Mouse (Mus musculus) megakaryocyte-erythroid progenitor cell, adult 5-6 weeks (primary cell): ENCODE measurements around the gene Cep152. TPM values are rescaled to one million over a fixed set of nuclear protein-coding genes. Genes with fewer than 3 reads are reported as not detected.

Source experiments
- ATAC-seq: replicated peaks from 2 replicates; pipeline ENCODE4 v1.8.0; 2016; ENCODE audit warnings: mild to moderate bottlenecking, inconsistent platforms; ENCODE audit not compliant: severe bottlenecking, poor library complexity, low FRiP score, low TSS enrichment
- total RNA-seq, 2 experiments: library from RNA; stranded (forward) in 1 of 2; stranded (reverse) in 1 of 2; fragments of 200-1000, 215-1000 nt in 1 of 2; fragments of >200 nt in 1 of 2; fragmentation: Nextera tagmentation in 1 of 2; gene quantifications; 2 replicates each; pipeline ENCODE4 v1.2.3; 2014 to 2017

The Cep152 gene
- total RNA-seq, 2 experiments from 2014 or later, result 14.4 to 21.0 TPM

DNA sequence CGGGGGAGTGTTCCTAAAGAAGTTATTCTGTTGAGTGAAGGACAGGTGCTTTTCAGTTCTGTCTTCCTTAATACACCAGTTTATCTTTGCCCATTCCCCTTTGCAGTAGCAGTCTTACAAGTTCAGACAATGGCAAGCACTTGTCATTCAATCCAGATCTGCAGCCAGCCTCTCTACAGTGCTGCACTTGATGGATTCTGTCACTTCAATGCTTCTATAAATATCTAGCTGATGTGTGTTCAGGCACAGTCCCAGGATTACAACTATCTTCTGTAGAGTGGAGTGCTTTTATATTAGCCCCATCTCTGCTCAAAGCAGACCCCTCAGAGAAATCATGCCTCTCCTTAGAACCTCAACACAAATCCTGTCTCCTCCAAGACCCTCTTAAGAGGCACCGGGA, 5.1 kb upstream of the Cep152 start:
- ATAC-seq, result no peak

DNA sequence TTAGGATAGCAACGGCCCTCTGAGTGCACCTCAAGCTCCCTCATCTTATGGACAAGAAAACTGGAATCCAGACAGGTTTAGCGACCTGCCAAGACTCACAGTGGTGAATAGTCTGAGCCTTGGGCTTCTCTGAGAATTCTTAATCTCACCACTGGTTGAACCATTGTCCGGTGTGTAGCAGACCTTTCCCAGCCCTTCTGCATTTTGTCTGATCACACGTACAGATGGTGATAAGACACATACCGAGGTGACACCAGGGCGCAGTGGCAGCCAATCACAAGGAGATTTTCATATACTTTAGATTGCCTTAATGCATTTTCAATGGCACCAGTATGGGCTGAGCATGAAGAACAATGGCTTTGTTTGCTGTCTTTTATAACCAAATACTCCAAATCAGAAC, 3.6 kb upstream of the Cep152 start:
- no peak for ATAC-seq

DNA sequence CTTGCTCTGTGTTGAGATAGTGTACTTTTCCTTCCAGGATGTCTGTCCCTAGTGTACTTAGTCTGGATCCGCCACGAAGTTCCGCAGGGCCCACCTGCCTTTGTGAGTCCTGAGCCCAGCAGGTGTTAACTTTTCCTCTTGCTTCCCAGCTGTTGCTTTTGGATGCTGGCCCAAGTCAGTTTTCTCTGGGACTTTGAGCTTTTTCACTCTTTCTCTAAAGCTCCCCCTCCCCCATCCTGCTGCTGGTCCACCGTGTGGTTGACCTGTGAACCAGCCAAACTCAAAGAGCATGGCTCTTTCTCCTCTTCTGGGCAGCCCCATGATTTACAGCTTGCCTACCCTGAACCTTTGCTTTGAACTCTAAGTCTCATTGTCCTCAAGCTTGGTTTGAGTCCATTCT, 1.6 kb upstream of the Cep152 start:
- no peak for ATAC-seq

DNA sequence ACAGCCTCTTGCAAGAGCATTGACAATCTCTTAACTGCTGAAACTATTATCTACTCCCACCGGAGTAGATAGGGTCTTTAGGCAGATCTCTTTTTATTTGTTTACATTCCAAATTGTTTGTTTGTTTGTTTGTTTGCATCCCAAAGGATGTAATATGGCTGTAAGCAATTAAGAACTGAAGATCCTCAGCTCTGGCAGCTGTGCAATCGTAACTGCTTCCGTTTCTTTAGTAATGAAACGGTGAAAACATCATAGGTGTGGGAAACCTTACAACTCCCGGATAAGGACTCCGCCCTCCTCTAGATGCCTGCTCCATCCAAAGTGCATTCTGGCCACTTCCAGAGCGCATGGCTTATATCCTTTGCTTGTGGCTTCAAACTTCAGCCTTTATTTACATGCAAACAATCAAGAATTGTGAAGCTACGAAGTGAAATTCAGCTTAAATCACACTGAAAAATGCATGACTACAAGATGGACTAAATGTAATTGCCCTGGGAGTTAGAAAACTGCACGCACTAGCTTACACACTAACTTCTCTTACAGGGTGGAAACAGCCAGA, 707 bp downstream of the Cep152 start:
- ATAC-seq, result no peak

DNA sequence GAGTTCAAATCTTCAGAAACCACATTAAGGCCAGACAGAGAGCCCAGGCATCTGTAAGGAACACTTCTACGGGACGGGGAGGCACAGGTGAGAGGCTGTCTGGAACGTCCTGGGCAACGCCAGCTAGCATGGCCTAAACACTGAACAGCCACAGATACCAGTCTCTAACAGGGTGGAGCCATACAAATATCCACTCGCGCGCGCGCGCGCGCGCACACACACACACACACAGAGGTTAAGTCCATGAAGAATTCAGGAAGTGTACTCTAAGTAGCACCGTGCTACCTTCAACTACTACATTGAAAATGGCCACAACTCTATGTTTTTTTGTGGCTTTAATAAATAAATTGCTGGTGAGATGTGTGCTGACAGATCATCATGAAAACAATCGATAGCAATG, 1.7 kb downstream of the Cep152 start:
- peak; percentile 31; the same call in 1 of the 2 replicates for ATAC-seq

DNA sequence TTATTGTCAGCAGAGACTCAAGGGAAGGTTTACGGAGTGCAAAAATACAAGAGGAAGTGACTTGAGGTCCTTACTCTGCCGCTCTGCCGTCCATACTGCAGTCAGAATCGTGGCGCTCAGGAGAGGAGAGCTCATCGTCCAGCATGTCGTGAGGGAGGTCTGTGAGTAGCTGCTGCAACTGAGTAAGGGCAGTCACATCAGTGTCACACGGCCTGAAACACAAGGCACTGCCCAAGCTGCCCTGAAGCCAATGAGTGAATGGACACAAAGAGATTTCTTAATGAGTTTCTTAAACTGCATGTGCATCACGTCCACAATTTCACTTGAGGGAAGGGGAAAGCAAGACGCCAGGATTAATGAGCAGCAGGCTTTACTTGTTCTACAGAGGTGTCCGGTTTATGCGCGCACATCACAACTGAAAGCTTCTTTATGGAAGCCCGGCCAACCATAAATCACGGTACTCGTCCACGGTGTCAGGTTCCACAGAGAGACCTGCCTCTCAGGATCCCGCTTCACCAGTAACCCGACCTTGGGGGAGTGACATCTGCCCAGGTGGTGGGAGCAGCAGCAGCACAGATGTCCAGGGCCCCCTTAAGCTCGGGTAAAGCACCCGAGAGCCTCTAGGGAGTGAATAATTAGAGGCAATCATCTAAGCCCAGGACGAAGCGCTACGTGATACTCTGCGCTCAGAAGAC, 4.6 kb downstream of the Cep152 start:
- ATAC-seq, result no peak

DNA sequence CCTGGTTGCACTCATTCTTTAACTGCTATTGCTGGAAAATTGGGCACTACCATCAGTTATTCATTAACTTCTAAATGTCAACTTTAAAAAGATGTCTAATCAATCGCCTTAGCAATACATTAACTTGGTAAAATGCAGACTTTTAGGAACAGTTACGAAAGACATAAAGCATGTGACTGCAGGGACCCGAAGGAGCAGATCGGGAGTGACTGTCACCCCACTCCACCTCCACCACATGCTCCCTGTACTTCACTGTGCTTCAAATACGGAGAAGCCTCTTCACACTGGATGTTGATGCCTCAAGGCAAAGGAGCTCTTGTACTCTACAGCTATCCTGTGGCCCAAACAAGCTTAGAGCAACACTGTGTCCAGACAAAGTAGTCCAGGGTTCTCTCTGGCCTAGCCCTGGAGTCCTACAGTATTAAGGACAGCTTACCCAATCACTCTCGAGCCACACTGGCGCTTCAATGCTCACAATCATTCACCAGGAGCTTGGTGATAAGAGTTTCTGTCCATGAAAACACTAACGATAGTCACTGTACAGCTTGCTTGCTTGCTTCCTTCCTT, 9.0 kb downstream of the Cep152 start:
- ATAC-seq, result no peak

DNA sequence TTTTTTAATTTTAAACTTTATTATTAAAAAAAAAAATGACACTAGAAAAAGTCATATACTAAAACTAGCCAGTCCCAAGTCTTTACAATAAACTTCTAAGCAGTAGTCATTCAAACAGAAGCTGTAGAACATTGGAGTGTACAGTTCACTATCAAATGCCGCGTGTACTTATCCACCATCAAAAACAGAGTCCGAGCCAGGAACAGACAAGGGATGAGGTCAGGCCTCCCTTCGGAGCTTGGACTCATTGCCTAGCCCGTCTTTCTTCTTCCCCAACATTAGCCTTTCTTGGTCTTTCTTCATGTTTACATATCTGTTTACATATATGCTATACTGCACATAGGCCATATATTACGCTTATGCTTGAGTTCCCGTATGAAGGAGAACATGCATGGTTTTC, 9.5 kb downstream of the Cep152 start:
- no peak for ATAC-seq

DNA sequence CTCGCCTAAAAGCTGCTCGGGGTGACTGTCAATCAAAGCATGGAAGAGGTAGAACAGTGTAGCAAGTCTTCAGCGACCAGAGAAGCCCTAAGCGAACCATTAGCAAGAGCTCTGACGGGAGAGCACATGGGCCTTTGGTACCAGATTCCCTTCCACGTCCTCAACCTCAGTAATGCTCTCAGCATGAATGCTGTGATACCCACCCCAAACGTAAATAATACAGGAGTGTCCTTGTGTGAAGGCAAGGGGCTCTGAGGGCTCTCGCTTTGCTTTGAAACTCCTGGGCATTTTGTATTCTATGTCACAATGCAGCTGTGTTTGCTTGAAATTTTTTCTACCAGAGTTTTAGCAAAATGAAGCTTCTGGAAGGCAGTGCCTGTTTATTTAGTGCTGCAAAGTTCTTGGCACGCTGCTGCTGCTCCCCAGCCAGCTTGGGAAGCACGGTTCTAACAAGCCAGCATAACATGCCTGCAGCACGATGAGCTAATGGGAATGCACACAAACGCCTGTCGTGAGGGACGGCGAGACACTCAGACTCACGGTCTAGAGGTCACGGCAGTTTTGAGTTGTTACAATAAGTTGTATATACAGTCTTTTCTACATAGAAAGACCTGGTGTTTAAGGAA, 18.6 kb downstream of the Cep152 start:
- no peak for ATAC-seq

DNA sequence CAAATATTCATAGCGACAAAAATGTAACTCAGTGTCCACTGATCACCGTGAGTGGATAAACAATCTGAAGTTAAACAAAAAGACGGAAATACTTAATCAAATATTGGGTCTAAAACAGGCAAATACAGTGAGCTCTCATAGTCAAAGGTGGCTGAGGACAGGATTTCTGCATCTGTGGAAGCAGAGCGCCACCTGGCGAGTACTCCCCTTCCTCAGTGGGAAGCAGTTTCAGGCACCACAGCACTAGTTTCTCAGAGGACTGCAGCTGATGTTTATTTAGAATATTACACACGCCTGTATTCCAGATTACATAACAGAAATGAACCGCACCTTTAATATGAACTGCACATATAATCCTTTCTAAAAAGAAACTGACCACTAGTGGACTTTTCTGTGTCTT, 20.3 kb downstream of the Cep152 start:
- ATAC-seq, result 0 out of 2 replicates have a peak, but pooled peaks have one; percentile 39

DNA sequence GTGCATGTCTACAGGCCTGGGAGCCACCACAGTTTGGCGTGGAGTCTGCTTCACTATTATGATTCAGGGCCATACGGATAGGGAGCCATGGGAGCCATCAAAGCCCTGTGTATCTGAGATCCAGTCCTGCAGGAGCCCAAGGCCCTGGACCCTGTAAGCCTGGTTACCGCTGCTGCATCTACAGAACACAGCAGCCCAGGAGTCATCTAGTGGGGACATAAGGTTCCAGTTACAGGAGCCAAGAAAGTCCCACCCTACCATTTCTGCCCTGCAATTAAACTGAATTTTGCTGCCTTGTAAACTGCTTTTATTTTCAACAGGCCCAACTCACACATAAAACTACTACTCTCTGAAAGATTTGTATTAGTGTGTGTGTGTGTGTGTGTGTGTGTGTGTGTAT, 21.9 kb downstream of the Cep152 start:
- ATAC-seq, result no peak

DNA sequence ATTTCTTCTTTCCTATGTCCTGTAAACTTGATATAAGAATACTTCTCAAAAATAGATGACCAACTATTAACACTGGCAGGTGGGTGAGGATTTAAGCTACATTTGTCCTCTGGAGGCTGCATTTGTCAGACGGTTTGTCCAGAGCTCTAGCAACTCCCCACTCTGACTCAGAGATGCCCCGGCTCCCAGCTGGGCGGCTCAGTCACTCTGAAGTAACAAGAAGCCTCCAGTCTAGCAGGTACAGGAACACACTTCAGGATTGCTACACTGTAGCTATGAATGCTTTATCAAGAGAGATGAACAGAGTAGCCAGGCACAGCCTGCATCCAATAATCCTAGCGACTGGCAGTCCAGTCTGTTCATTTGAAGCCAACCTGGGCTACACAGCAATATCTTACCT, 26.0 kb downstream of the Cep152 start:
- no peak for ATAC-seq

DNA sequence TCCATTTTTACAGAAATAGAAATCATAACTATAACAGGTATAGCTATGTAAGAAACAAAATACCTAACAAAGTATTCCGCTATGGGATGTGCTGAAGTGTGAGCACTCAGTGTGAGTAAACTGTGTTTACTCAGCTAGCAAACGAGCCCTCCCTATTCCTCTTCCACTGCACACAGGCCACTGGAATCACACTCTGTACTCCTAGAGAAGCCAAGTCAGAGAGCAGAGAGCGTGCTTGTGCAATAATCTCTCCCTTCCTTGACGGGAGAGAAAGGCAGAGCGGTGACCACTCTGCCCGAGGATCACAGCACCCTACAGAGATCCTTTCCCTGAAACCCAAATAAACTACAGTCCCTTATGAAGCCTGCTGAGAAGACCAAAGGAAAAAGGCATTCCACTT, 26.7 kb downstream of the Cep152 start:
- no peak for ATAC-seq

DNA sequence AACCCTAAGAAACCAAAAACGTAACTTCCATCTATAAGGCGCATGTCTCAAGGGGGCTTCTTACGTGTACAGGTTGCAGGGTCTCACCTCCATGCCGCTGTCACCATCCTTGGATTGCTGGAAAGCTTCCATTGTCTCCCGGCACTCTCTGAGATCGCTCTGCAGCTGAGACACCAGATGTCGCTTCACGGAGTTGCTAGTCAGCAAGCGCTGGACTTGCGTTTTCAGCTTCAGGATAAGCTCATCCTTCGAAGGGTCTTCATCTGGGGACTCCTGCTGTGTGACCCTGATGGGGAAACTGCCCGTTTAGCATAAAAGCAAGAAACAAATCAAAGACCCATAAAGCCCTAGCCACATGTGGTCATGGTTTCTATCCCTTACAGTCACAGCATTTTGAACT, 30.1 kb downstream of the Cep152 start:
- ATAC-seq, result no peak

DNA sequence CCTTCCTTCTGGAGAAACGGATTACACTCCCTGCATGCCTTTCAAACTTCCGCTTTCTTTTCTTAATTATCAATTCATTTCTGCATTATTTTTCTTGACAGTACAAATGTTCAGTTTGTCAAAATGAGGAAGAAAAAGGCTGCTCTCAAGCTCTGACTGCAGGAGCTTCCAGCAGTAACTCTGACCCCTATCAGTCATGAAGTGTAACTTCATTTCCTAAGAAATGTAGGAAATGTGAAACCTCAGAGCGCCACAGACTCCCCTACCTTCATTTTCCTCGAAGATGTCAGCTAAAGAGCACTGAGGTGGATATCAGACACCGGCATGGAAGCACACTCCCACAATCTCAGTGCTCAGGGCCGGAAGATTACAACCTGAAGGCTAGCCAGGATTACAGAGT, 30.8 kb downstream of the Cep152 start:
- no peak for ATAC-seq

DNA sequence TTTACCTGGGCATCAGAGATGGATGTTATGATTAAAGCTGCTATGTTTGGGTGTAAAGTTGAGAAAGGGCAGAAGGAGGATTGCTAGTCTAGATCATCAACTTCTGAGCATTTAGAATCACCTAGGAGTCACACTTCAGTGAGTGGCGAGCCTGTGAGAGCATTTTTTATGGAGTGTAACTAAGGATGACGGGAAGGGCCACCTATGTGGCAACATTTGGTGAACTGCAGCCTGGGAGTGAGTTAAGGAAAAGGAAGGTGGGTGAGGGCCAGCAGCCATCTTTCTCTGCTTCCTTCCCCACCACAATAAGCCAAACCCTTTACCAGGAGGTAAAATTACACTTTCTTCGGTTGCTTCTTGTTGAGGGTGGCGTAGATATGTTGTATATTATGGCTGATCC, 33.0 kb downstream of the Cep152 start:
- no peak for ATAC-seq

DNA sequence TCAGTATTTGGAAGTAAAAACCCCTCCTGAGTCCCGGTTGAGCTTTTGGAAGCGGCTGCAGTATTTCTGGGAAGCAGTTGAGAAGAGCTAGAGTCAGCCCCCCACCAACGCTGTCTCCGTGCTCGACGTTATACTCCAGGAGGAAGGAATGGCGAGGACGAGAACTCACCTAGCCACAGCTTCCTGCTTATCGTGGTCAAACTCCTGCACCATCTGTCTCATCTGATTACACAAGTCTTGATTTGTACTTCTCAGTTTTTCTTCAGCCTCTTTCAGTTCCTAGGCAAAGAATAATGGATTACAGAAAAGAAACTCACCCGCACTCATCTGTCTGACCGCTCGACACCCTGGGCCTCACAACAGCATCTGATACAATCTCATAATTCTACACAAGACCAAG, 35.6 kb downstream of the Cep152 start:
- no peak for ATAC-seq

DNA sequence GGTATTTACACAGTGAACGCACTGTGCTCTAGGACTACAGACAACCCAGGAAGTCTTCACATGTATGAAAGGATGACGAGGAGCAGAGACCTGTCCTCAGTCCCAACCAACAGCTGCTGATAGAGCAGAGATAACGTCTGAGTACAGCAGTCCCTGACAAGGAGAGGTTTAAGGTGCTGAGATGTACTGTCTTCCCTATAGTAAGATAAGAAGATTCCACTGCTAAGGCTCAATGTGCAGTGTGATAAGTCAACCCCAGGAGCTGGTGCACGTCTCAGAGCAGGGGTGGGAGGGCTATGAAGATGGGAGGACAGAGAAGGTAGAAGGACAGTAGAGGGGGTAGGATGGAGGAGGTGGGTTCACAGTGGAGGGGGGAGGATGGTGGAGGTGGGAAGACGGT, 43.8 kb downstream of the Cep152 start:
- ATAC-seq, result peak; percentile 82

DNA sequence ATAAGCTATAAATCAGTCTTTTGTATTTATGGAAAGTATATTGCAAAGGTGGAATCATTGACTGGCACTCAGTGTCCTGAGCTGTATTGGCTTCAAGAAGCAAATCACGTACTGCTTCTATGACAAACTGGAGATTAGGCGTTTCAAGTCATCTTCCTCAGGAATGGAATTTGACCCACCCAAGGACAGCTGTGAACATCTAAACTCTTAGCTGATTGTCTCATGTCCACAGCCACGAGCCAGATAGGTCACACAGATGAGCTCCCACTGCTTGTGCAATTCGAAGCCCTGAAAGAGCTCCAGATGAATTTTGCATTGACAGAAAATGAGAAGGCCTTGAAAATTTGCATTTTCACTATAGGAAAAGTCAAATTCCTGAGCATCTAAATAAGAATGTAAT, 47.2 kb downstream of the Cep152 start:
- no peak for ATAC-seq

DNA sequence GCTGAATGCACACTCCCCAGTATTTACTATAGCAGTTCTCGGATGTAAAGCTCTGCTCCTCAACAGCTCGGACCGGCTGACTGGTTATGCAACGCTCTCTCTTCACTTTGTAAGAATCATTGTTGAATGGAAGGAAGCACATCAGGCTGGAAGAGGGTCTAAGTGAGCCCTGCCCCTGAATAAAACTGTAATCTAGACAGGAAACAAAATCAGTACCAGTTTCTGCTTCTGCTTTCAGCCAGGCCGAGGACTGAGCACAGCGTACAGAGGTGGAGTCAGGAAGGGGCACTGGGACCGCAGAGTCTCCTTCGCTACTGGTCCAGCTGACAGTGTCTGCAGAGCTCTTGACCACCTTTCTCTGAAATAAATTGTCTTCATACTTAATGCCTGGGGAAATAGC, 48.4 kb downstream of the Cep152 start:
- ATAC-seq, result no peak

DNA sequence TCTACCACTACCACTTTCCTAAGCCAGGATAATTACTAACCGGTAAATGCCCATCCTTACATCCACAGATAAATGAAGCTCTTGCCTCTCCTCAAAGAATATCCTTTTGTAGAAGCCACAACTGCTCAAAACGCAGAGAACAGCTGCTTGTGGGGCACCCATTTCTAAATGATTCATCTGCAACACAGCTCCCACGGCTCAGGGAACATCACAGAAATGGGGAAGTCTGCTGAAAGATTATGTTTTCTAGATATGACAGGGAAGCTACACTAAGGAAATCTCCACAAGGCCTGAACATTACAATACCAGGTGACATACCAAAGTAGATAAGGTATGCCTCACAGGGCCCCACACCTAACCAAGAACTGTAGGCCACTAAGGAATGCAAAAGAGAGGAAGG, 49.1 kb downstream of the Cep152 start:
- no peak for ATAC-seq
